Mouse (Mus musculus) kidney, embryonic 16.5 days (tissue): ENCODE measurements around the gene Ccdc110. TPM values are rescaled to one million over a fixed set of nuclear protein-coding genes. Genes with fewer than 3 reads are reported as not detected.

ENCODE experiments used
- ATAC-seq: fragments of 200-750 bp; cut with Nextera tagmentation; 2 replicates; pipeline ENCODE4 v1.8.0; 2017; ENCODE audit warnings: moderate TSS enrichment; ENCODE audit not compliant: low FRiP score, low TSS enrichment
- H3K27ac ChIP-seq: fragments of 300-500 bp; sonication (generic); 2 replicates; pipeline ENCODE4 v1.5.1; 2014; ENCODE audit warnings: low read length
- H3K27me3 ChIP-seq: fragments of 300-500 bp; sonication (generic); 2 replicates; pipeline ENCODE4 v1.6.1; 2014; ENCODE audit warnings: low read length, control low read depth, mixed read lengths; ENCODE audit not compliant: insufficient read depth
- H3K36me3 ChIP-seq: fragments of 300-500 bp; sonication (generic); 2 replicates; pipeline ENCODE4 v1.6.1; 2014; ENCODE audit warnings: low read length, control low read depth, mixed read lengths; ENCODE audit not compliant: insufficient read depth
- H3K4me1 ChIP-seq: fragments of 300-500 bp; sonication (generic); 2 replicates; pipeline ENCODE4 v1.6.1; 2014; ENCODE audit warnings: low read length, control low read depth, mixed read lengths; ENCODE audit not compliant: insufficient read depth
- H3K4me2 ChIP-seq: fragments of 300-500 bp; sonication (generic); replicated peaks from 2 replicates; pipeline ENCODE4 v1.6.1; 2014; ENCODE audit warnings: low read depth, low read length
- H3K4me3 ChIP-seq: fragments of 300-500 bp; sonication (generic); 2 replicates; pipeline ENCODE4 v1.5.1; 2014; ENCODE audit warnings: mild to moderate bottlenecking, low read length
- H3K9ac ChIP-seq: fragments of 300-500 bp; sonication (generic); replicated peaks from 2 replicates; pipeline ENCODE4 v1.6.1; 2014; ENCODE audit warnings: low read length
- H3K9me3 ChIP-seq: fragments of 300-500 bp; sonication (generic); 2 replicates; pipeline ENCODE4 v1.6.1; 2016; ENCODE audit warnings: low read length, control low read depth
- WGBS: fragments of 180-500 bp; shearing (Covaris S2); extraction: QIAGEN DNeasy Blood & Tissue Kit; methylation state at CpG from one replicate; pipeline ENCODE4 v1.1.7; 2014; 5-methylcytosine and 5-hydroxymethylcytosine counted together
- polyA plus RNA-seq: library from polyadenylated mRNA; unstranded; fragments of >200 nt; fragmentation: Nextera tagmentation; extraction: Ambion mirVana; gene quantifications from 2 replicates; pipeline ENCODE4 v1.2.1, GENCODE M21; 2015

Gene Ccdc110
- polyA plus RNA-seq, 1 experiment from 2014 or later: not detected

- Histone ChIP-seq H3K4me2 (peak overlapping the region; percentile 78), H3K4me1 (peaks cover 13% of the 10 kb centered on the region), H3K9me3 (peaks cover 8% of the 10 kb centered on the region; the same call in 1 of the 2 replicates), H3K36me3 (peaks cover 17% of the 10 kb centered on the region), H3K4me3 (peak overlapping the region; percentile 82; the same call in 1 of the 2 replicates), H3K27ac (no peak overlapping the region), H3K9ac (peak overlapping the region; percentile 86), H3K27me3 (no peaks in the 10 kb centered on the region)
- no peak for ATAC-seq
- WGBS: 75% methylated on average over 8 of the region's 8 CpGs
Observed at GRCm38 (mm10) chr8:45973988-45974505, 39.6 kb downstream of the Ccdc110 start.

DNA sequence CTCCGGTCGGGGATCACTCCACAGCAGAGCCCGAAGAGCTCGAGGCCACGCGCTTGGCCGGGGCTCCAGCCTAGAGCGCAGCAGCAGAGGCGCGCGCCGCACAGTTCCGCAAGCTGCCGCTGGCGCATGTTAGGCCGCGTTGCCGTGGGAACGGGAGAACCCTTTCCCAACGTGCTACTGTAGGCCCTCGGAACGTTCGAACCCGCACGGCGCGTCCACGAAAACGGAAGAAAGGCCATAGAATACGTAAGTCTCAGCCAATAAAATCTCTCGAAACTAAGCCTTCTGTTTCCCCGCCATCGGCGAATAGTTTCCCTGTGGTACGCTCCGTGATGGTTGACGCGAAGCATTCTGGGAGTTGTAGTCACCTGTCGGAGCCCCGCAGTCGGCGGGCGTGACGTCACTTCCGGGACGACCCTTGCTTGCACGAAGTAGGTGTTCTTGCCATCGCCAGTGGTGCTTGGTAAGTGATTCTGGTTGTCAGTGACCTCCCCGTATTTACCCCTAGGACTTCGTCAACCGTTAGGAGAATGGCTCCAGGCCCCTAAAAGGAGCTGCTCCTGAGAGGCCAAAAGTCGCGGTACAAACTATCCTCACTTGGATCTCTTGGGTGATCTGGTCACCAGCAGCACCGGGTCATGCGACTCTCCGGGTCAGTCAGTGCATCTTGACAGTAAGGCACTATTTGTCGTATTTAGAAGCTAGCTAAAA is 40.9 kb downstream of the Ccdc110 start, which contains the start of the genes 1700029J07Rik and Ufsp2:
1700029J07Rik (minus strand) TSS at position 127 of the 711 bp plus-strand sequence.
Ufsp2 (plus strand) TSS at position 403 of the 711 bp plus-strand sequence.
- Histone ChIP-seq H3K27me3 (no peaks in the 10 kb centered on the region), H3K4me1 (peaks cover 13% of the 10 kb centered on the region), H3K9me3 (peaks cover 8% of the 10 kb centered on the region; the same call in 1 of the 2 replicates), H3K4me2 (peak within 1 kb of the TSS; percentile 78), H3K4me3 (peak within 1 kb of the TSS; percentile 82), H3K27ac (peak within 1 kb of the TSS; percentile 85), H3K9ac (peak within 1 kb of the TSS; percentile 86), H3K36me3 (peaks cover 20% of the 10 kb centered on the region)
- 1% methylated on average over 57 of the region's 57 CpGs for WGBS
- peak; percentile 99 for ATAC-seq

GRCm38 (mm10) chr8:45975837-45976468 is 41.5 kb downstream of the Ccdc110 start:
- peaks cover 5% of the 10 kb centered on the region; the same call in 1 of the 2 replicates for H3K9me3 ChIP-seq
- H3K4me1 ChIP-seq: peaks cover 13% of the 10 kb centered on the region
- H3K36me3 ChIP-seq: peaks cover 22% of the 10 kb centered on the region
- H3K4me2 ChIP-seq: peak overlapping the region; percentile 78
- H3K27ac ChIP-seq: 0 out of 2 replicates have a peak overlapping the region, but pooled peaks have one; percentile 40
- H3K27me3 ChIP-seq: no peaks in the 10 kb centered on the region
- ATAC-seq: no peak
- H3K4me3 ChIP-seq: peak overlapping the region; percentile 82
- peak overlapping the region; percentile 86 for H3K9ac ChIP-seq
- WGBS: 57% methylated on average over 11 of the region's 11 CpGs

DNA sequence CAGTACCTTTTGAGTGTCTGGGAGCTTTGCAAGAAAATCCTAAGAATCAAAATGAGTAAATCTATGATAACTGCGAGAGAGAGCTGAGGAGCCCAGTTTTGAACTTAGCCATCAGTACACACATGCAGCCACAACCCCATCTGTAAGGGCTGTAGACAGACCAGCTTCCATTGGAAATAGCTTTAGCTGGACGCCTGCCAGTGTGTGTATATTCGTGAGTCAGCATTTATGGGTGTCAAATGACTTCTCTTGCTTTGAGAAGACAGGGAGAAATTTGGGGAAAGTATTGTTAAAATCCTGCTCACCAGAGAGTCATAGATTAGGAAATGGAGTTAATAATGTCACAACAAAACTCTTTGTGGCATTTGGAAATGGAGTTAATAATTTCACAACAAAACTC is 52.2 kb downstream of the Ccdc110 start:
- no peaks in the 10 kb centered on the region for H3K9me3 ChIP-seq
- peaks cover 21% of the 10 kb centered on the region for H3K36me3 ChIP-seq
- 74% methylated on average over 3 of the region's 3 CpGs for whole genome bisulfite sequencing
- no peak overlapping the region for H3K4me3 ChIP-seq
- ATAC-seq: no peak
- no peak overlapping the region for H3K27ac ChIP-seq
- H3K27me3 ChIP-seq: no peaks in the 10 kb centered on the region
- H3K4me1 ChIP-seq: no peaks in the 10 kb centered on the region
- H3K9ac ChIP-seq: no peak overlapping the region
- H3K4me2 ChIP-seq: no peak overlapping the region

DNA sequence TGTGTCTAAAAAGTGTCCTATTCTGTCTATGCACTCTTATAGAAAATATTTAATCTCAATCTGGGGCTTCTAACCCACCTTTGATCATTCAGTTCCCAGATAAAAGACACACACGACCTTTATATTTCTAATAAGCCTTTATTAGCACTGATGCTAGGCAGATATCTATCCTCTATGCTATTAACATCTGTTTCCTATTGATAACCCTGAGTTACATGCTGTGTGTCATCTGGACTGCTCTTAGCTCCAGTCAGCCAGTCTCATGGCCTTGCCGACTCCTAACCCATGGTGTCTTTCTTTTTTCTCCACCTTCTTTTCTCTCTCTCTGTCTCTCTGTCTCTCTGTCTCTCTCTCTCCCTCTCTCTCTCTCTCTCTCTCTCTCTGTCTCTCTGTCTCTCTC is 53.8 kb downstream of the Ccdc110 start:
- no peak overlapping the region for H3K4me3 ChIP-seq
- ATAC-seq: no peak
- no peak overlapping the region for H3K4me2 ChIP-seq
- no peak overlapping the region for H3K9ac ChIP-seq
- H3K27ac ChIP-seq: no peak overlapping the region
- no peaks in the 10 kb centered on the region for H3K4me1 ChIP-seq
- peaks cover 10% of the 10 kb centered on the region for H3K36me3 ChIP-seq
- no peaks in the 10 kb centered on the region for H3K27me3 ChIP-seq
- 79% methylated on average over 2 of the region's 2 CpGs for WGBS
- no peaks in the 10 kb centered on the region for H3K9me3 ChIP-seq

GRCm38 (mm10) chr8:45990631-45991310 is 56.4 kb downstream of the Ccdc110 start:
- Histone ChIP-seq H3K9ac (no peak overlapping the region), H3K9me3 (no peaks in the 10 kb centered on the region), H3K4me2 (no peak overlapping the region), H3K36me3 (peaks cover 25% of the 10 kb centered on the region), H3K27me3 (no peaks in the 10 kb centered on the region), H3K4me1 (no peaks in the 10 kb centered on the region), H3K27ac (no peak overlapping the region), H3K4me3 (no peak overlapping the region)
- ATAC-seq: no peak
- WGBS: 91% methylated on average over 4 of the region's 4 CpGs

Other genes with a start within 250 kb of the Ccdc110 start
- gene Pdlim3, start 49.2 kb upstream of the Ccdc110 start, polyA plus RNA-seq: 15.1 and 31.1 TPM in 2 replicates
- 6.0 and 6.5 TPM in 2 replicates for gene 1700029J07Rik, start 40.6 kb downstream of the Ccdc110 start, polyA plus RNA-seq
- 72.9 and 84.2 TPM in 2 replicates for gene Ufsp2, start 40.9 kb downstream of the Ccdc110 start, polyA plus RNA-seq
- gene Lrp2bp, start 64.7 kb downstream of the Ccdc110 start, polyA plus RNA-seq: 0.52 and 0.86 TPM in 2 replicates
- gene Ankrd37, start 71.1 kb downstream of the Ccdc110 start, polyA plus RNA-seq: 24.4 and 24.5 TPM in 2 replicates
- 19.6 and 25.2 TPM in 2 replicates for gene Cfap97, start 217.2 kb downstream of the Ccdc110 start, polyA plus RNA-seq
- gene Snx25, start 217.5 kb downstream of the Ccdc110 start, polyA plus RNA-seq: 4.5 and 5.9 TPM in 2 replicates